Mouse (Mus musculus) midbrain, embryonic 15.5 days (tissue): ENCODE measurements around the gene Thap8. TPM values are rescaled to one million over a fixed set of nuclear protein-coding genes. Genes with fewer than 3 reads are reported as not detected.

Source experiments
- ATAC-seq: fragments of 200-750 bp; cut with Nextera tagmentation; replicated peaks from 2 replicates; pipeline ENCODE4 v1.8.0; 2017; ENCODE audit warnings: moderate TSS enrichment
- H3K27ac ChIP-seq: fragments of 300-500 bp; sonication (generic); 2 replicates; pipeline ENCODE4 v1.5.1; 2015; ENCODE audit warnings: mild to moderate bottlenecking, inconsistent platforms
- H3K27me3 ChIP-seq: fragments of 300-500 bp; sonication (generic); replicated peaks from 2 replicates; pipeline ENCODE4 v1.6.1; 2015; ENCODE audit warnings: inconsistent platforms
- H3K36me3 ChIP-seq: fragments of 300-500 bp; sonication (generic); replicated peaks from 2 replicates; pipeline ENCODE4 v1.6.1; 2015; ENCODE audit warnings: inconsistent platforms
- H3K4me1 ChIP-seq: fragments of 300-500 bp; sonication (generic); 2 replicates; pipeline ENCODE4 v1.6.1; 2015; ENCODE audit warnings: inconsistent platforms
- H3K4me2 ChIP-seq: fragments of 300-500 bp; sonication (generic); 2 replicates; pipeline ENCODE4 v1.6.1; 2015; ENCODE audit warnings: inconsistent platforms, mild to moderate bottlenecking, moderate library complexity
- H3K4me3 ChIP-seq: fragments of 300-500 bp; sonication (generic); 2 replicates; pipeline ENCODE4 v1.5.1; 2015; ENCODE audit warnings: mild to moderate bottlenecking, inconsistent platforms
- H3K9ac ChIP-seq: fragments of 300-500 bp; sonication (generic); 2 replicates; pipeline ENCODE4 v1.6.1; 2015; ENCODE audit warnings: mild to moderate bottlenecking, inconsistent platforms
- H3K9me3 ChIP-seq: fragments of 300-500 bp; sonication (generic); 2 replicates; pipeline ENCODE4 v1.6.1; 2016; ENCODE audit warnings: inconsistent platforms
- WGBS: fragments of 180-500 bp; shearing (Covaris S2); methylation state at CpG from one replicate; pipeline ENCODE4 v1.1.7; 2015; ENCODE audit warnings: mixed read lengths; 5-methylcytosine and 5-hydroxymethylcytosine counted together
- polyA plus RNA-seq: library from polyadenylated mRNA; unstranded; fragments of >200 nt; fragmentation: Nextera tagmentation; extraction: Ambion mirVana; gene quantifications from 2 replicates; pipeline ENCODE4 v1.2.1, GENCODE M21; 2015

Gene Thap8
- polyA plus RNA-seq, 1 experiment from 2014 or later, result 1.5 TPM

DNA sequence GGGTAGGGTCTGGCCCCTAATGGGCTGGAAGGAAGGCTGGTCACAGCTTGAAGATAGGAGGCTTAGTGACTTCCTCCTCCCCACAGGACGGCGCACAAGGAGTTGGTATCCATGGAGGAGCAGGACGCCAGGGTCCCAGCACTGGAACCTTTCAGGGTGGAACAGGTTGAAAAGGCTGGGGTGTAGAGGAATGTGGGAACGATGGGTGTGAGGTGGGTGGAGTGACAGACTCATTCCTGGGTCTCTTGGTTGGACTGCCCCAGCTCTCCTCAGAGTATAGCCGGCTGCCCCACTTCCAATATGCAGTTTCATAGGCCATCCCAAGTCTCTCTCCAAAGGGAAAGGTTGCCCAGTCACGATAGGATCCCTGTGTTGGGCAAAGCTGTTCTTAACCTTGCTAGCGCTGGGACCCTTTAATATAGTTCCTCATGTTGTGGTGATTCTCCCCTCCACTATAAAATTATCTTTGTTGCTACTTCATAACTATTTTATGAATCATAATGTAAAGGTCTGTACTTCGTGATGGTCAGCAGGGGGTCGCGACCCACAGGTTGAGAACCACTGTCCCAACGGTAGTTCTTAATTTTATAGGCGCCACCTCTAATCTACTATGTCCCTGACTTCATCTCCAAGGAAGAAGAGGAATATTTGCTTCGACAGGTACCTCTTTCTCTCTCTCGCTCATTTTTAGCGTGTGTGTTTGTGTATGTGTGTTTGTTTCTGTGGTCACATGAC is 29.7 kb downstream of the Thap8 start:
- no peak for ATAC-seq
- Histone ChIP-seq H3K27ac (no peak overlapping the region), H3K4me3 (peak overlapping the region; percentile 63), H3K4me1 (peaks cover 23% of the 10 kb centered on the region), H3K4me2 (peak overlapping the region; percentile 78), H3K36me3 (peaks cover 18% of the 10 kb centered on the region; the same call in 1 of the 2 replicates), H3K9me3 (no peaks in the 10 kb centered on the region), H3K27me3 (no peaks in the 10 kb centered on the region), H3K9ac (peak overlapping the region; percentile 64)
- 68% methylated on average over 15 of the region's 15 CpGs for WGBS

DNA sequence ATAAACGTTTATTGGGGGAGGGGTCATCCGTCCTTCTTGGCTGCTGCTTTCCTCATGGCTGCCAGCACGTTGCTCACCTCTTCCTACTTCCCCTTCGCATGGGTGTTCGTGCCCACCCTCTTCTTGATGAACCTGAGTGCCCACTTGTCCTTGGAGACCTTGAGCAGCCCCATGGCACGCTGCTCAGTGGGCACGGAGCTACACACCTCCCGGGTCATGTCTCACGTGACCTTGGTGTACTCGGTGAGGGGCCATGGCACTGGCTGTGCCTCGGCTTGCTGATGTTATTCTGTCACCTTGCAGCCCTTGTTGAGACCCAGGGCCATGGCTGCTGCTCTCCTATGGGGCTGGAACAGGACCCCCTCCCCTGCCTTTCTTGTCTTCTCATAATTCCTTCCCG is 30.2 kb downstream of the Thap8 start:
- Histone ChIP-seq H3K9me3 (no peaks in the 10 kb centered on the region), H3K27me3 (no peaks in the 10 kb centered on the region), H3K4me3 (no peak overlapping the region), H3K9ac (no peak overlapping the region), H3K27ac (no peak overlapping the region), H3K4me1 (peaks cover 23% of the 10 kb centered on the region), H3K4me2 (no peak overlapping the region; the same call in 1 of the 2 replicates), H3K36me3 (peaks cover 18% of the 10 kb centered on the region; the same call in 1 of the 2 replicates)
- 91% methylated on average over 12 of the region's 12 CpGs for WGBS
- ATAC-seq, result no peak

DNA sequence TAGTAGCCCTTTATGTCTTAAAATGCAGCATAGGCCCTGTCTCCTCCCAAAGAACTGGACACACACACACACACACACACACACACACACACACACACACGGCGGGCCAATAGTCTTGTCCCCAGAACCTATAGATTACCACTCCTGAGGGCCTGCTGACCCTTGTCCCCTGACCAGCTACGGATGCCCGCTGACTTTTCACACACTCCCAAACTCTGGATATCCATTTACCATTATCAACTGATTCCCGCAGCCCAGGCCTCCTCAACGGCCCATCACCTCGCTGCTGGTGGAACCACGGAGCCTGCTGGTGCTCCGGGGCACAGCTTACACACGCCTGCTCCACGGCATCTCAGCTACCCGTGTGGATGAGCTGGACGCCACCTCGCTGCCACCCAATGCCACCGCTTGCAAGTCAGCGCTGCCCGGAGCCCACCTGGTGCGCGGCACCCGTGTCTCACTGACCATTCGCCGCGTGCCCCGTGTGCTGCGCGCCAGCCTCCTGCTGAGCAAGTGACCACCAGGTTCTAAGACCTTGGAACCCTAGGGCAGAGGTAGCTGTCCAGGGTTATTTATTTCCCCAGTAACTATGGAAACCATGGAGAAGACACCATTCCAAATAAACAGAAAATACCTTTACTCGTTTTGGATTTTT is 33.9 kb downstream of the Thap8 start:
- no peak overlapping the region for H3K27ac ChIP-seq
- no peak overlapping the region for H3K9ac ChIP-seq
- no peak overlapping the region for H3K4me2 ChIP-seq
- H3K36me3 ChIP-seq, result no peaks in the 10 kb centered on the region; the same call in 1 of the 2 replicates
- no peak for ATAC-seq
- WGBS, result 55% methylated on average over 27 of the region's 27 CpGs
- H3K4me1 ChIP-seq, result peaks cover 15% of the 10 kb centered on the region
- no peaks in the 10 kb centered on the region for H3K27me3 ChIP-seq
- H3K4me3 ChIP-seq, result no peak overlapping the region
- H3K9me3 ChIP-seq, result no peaks in the 10 kb centered on the region

DNA sequence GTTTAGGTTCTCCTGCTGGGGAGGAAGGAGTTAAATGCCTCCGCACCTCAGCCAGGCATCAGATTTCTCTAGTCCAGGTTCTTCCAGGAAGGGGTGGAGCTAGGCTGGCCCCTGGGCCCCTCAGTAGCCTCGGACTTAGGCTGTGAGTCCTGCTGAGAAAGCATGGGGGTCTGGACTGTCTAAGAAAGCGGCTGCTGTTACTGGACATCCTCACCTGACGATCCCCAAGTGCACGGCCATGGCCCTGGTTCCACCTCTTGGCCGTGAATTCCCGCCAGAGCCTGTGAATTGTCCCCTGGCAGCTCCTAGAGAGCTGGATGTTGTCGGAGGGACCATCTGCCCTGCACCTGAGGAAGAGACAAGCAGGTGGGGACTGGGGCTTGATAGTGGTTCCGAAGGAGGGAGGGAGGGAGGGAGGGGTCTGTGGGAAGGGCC is 34.8 kb downstream of the Thap8 start, which contains the start of gene Syne4:
Gene Syne4 (plus strand): TSS at position 87 of the 435 bp plus-strand sequence.
- Histone ChIP-seq H3K9me3 (no peaks in the 10 kb centered on the region), H3K36me3 (no peaks in the 10 kb centered on the region; the same call in 1 of the 2 replicates), H3K9ac (no peak within 1 kb of the TSS), H3K4me3 (no peak within 1 kb of the TSS), H3K4me1 (peaks cover 9% of the 10 kb centered on the region), H3K4me2 (no peak within 1 kb of the TSS), H3K27me3 (no peaks in the 10 kb centered on the region), H3K27ac (no peak within 1 kb of the TSS)
- ATAC-seq, result no peak
- WGBS, result 5% methylated on average over 9 of the region's 9 CpGs

DNA sequence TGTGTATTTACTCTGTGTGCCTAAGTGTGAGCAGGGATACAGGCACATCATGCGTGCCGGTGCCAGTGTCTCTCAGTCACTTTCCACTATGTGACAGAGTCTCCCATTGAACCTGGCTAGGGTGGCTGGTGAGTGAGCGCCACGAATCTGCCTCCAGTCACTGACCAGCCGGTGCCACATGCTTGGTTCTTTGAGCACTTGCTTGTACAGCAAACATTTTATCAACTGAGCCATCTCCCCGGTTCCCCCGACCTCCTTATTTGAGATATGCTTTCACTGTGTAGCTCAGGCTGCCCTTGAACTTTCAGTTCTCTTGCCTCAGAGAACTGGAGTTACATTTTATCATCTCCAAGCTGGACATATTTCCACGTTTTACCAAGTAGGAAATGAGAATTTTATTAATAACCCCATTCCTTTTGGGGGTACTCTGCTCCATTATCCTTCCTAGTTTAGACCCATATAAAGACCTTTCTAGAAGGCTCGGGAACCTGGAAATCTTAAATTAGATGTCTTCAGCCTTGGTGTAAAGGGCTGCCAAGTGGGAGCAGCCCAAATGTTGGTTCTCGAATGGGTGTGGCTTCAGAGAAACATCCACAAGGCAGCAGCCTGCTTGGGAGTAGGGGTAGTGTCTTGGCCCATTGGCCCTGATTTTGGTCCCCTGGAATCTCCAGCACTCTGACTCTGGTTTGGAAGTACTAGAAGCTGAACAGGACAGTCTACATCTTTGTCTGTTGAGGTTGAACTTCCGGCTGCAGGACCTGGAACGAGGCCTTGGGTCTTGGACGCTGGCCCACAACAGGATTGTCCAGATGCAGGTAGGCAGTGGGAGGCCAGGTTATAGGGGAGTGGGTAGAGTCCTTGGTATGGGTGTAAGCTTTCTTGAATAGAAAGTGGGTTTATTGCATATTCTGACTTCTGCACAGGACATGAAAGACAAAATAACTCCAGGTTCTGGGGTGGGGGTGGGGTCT is 36.0 kb downstream of the Thap8 start:
- H3K4me1 ChIP-seq, result peaks cover 5% of the 10 kb centered on the region
- WGBS, result 81% methylated on average over 13 of the region's 13 CpGs
- no peak overlapping the region for H3K9ac ChIP-seq
- H3K27me3 ChIP-seq, result no peaks in the 10 kb centered on the region
- H3K27ac ChIP-seq, result no peak overlapping the region
- no peaks in the 10 kb centered on the region; the same call in 1 of the 2 replicates for H3K36me3 ChIP-seq
- no peak for ATAC-seq
- no peaks in the 10 kb centered on the region for H3K9me3 ChIP-seq
- no peak overlapping the region for H3K4me2 ChIP-seq
- no peak overlapping the region for H3K4me3 ChIP-seq

DNA sequence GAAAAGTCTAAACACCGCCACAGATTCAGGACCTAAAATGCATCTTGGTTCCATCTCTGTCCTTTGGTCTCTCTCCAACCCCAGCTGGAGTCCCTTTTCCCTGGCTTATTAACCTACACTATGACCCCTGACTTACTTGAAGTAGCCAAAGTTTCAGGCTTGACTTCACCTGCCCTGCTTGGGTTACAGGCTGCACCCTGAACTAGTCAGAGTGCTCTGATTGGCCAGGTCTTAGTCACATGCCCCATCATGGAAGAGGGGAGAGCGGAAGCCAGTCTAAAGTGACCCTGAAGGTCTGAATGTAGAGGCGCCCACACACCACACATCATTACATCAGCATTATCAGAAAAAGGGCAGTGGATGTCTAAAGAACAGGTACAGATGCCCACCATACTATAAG is 38.2 kb downstream of the Thap8 start:
- Histone ChIP-seq H3K4me2 (no peak overlapping the region), H3K27me3 (no peaks in the 10 kb centered on the region), H3K9ac (no peak overlapping the region), H3K36me3 (no peaks in the 10 kb centered on the region; the same call in 1 of the 2 replicates), H3K4me1 (peaks cover 19% of the 10 kb centered on the region), H3K9me3 (no peaks in the 10 kb centered on the region), H3K4me3 (no peak overlapping the region), H3K27ac (no peak overlapping the region)
- ATAC-seq, result no peak
- 86% methylated on average over 3 of the region's 3 CpGs for WGBS

DNA sequence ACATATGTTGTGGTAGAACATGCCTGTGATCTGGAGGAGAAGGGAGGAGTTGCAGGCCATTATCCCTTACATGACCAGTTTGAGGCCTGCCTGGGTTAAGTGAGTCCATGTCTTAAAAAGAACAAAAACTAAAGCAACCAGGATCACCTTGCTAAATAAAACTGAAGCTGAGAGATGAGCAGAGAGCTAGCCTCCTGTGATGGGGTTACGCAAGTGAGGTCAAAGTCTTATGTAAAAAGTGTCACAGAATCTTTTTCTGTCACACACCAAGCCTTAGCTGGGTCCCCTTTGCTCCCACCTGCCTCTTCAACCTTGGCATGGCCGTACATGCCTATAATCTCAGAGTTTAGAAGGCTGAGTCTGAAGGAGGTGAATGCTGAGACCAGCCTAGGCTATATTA is 41.1 kb downstream of the Thap8 start:
- H3K36me3 ChIP-seq, result no peaks in the 10 kb centered on the region
- 77% methylated on average over 2 of the region's 2 CpGs for WGBS
- ATAC-seq, result no peak
- peak overlapping the region; percentile 99 for H3K4me3 ChIP-seq
- 0 out of 2 replicates have a peak, but pooled peaks cover 6% of the 10 kb centered on the region for H3K27me3 ChIP-seq
- no peak overlapping the region for H3K27ac ChIP-seq
- no peak overlapping the region for H3K9ac ChIP-seq
- peak overlapping the region; percentile 76 for H3K4me2 ChIP-seq
- H3K4me1 ChIP-seq, result peaks cover 19% of the 10 kb centered on the region
- H3K9me3 ChIP-seq, result no peaks in the 10 kb centered on the region

DNA sequence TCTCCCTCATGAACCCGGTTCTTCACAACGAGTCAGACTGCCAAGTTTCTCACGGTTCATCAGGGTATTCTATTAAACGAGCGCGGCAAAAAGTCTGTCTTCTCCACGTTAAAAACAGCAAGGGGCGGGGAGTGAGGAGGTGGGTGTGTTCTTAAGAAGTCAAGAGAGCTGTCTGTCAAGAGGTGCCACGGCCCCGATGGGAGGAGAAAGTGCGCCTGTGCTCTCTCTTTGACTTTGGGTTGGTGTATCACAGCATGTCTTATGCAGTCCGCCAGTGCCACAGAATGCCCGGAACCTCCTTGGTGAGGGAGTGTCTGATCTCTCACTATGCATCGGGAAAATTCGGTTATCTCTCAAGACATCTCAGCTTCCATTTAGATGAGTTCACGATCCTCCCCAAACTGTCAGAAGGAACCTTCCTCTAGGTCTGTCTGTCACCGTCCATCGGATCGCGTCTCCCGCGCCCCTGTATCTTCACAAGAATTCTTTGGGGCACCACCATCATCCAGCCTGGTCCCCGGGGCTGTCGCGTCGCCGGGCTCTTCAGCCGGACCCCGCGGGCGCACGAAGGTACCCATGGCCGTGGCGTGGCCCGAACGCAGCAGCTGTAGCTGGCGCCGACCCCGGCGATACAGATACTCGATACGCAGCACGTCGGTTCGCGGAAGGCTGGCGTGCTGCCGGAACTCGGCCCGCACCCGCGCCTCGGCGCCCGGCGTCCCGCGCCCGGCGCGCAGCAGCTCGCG is 41.8 kb downstream of the Thap8 start, which contains the start of gene E130208F15Rik:
Gene E130208F15Rik (plus strand): TSS at position 202 of the 746 bp plus-strand sequence.
- Histone ChIP-seq H3K4me1 (peaks cover 19% of the 10 kb centered on the region), H3K9me3 (no peaks in the 10 kb centered on the region), H3K27ac (peak within 1 kb of the TSS; percentile 89), H3K27me3 (0 out of 2 replicates have a peak, but pooled peaks cover 6% of the 10 kb centered on the region), H3K4me2 (peak within 1 kb of the TSS; percentile 76), H3K36me3 (no peaks in the 10 kb centered on the region), H3K4me3 (peak within 1 kb of the TSS; percentile 99), H3K9ac (peak within 1 kb of the TSS; percentile 91)
- peak; percentile 71 for ATAC-seq
- WGBS, result under 1% methylated on average over 63 of the region's 63 CpGs

DNA sequence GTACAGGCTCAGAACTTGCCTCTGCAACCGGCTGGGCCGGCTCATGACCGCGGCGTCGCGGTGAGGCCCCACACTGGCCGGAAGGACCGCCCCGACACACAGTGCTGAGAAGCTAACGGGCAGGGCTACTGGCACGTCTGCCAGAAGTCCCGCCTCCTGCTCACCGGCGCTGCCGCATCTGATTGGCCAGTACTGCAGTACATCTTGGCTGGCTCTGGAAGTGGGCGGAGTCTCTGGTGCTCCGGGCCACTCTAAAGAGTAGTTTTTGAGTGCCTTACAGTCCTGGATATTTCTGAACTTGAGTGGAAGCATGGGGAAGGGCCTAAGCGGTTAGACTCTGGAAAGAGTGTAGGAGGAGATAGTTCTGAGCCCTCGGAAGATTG is 42.4 kb downstream of the Thap8 start:
- peak overlapping the region; percentile 89 for H3K27ac ChIP-seq
- peak; percentile 100 for ATAC-seq
- peaks cover 19% of the 10 kb centered on the region for H3K4me1 ChIP-seq
- H3K9ac ChIP-seq, result peak overlapping the region; percentile 91
- peak overlapping the region; percentile 76 for H3K4me2 ChIP-seq
- H3K9me3 ChIP-seq, result no peaks in the 10 kb centered on the region
- H3K4me3 ChIP-seq, result peak overlapping the region; percentile 99
- 0 out of 2 replicates have a peak, but pooled peaks cover 6% of the 10 kb centered on the region for H3K27me3 ChIP-seq
- under 1% methylated on average over 20 of the region's 20 CpGs for WGBS
- no peaks in the 10 kb centered on the region for H3K36me3 ChIP-seq

DNA sequence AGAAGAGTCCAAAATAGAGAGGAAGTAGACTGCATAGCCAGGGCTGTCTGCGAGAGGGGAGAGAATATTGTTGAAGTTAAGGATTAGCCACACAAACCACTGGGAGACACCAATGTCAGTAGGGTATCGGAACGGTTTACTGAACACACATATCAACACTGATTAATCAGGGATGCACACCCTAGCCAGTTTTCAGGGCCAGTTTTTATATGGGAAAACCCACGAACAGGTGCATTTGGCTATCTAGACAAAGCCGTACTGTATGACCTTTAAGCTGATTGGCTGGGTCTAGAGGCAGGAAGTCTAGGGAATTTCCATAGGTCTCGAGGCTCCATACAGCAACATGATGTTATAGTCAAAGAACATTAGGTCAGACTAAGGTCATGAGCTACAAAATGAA is 43.0 kb downstream of the Thap8 start:
- Histone ChIP-seq H3K36me3 (no peaks in the 10 kb centered on the region), H3K27ac (peak overlapping the region; percentile 89; the same call in 1 of the 2 replicates), H3K4me2 (peak overlapping the region; percentile 76), H3K9me3 (no peaks in the 10 kb centered on the region), H3K27me3 (0 out of 2 replicates have a peak, but pooled peaks cover 6% of the 10 kb centered on the region), H3K9ac (peak overlapping the region; percentile 34; the same call in 1 of the 2 replicates), H3K4me3 (peak overlapping the region; percentile 99), H3K4me1 (peaks cover 19% of the 10 kb centered on the region)
- no peak for ATAC-seq
- 36% methylated on average over 6 of the region's 6 CpGs for WGBS

DNA sequence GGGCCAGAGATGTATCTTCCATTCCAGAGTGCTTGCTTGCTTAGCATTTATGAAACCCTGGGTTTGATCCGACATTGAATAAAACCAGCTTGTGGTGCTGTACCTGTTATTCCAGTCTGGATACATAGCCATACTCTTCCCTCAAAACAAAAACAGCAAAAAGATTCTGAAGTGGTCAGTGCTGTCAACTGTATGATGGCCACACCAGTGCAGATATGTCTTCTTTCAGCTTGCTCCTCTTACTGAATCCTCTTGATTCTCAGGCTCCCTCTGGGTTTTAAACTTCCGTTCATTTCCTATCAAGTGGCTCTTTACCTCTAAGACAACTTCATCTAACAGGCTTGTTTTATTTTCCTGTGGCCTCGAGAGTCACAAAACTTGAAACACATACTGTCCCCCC is 43.9 kb downstream of the Thap8 start, which contains the start of gene Sdhaf1:
Gene Sdhaf1 (minus strand): TSS at position 101 of the 400 bp plus-strand sequence.
- H3K36me3 ChIP-seq, result no peaks in the 10 kb centered on the region
- H3K27ac ChIP-seq, result peak within 1 kb of the TSS; percentile 89; the same call in 1 of the 2 replicates
- H3K4me3 ChIP-seq, result peak within 1 kb of the TSS; percentile 99
- H3K4me2 ChIP-seq, result peak within 1 kb of the TSS; percentile 76
- 77% methylated on average over 3 of the region's 3 CpGs for WGBS
- H3K27me3 ChIP-seq, result 0 out of 2 replicates have a peak, but pooled peaks cover 6% of the 10 kb centered on the region
- H3K4me1 ChIP-seq, result peaks cover 19% of the 10 kb centered on the region
- H3K9me3 ChIP-seq, result no peaks in the 10 kb centered on the region
- no peak for ATAC-seq
- peak within 1 kb of the TSS; percentile 34; the same call in 1 of the 2 replicates for H3K9ac ChIP-seq
